Comparison of ENCODE assay signal across 17 mouse cellular contexts in the genomic region with DNA sequence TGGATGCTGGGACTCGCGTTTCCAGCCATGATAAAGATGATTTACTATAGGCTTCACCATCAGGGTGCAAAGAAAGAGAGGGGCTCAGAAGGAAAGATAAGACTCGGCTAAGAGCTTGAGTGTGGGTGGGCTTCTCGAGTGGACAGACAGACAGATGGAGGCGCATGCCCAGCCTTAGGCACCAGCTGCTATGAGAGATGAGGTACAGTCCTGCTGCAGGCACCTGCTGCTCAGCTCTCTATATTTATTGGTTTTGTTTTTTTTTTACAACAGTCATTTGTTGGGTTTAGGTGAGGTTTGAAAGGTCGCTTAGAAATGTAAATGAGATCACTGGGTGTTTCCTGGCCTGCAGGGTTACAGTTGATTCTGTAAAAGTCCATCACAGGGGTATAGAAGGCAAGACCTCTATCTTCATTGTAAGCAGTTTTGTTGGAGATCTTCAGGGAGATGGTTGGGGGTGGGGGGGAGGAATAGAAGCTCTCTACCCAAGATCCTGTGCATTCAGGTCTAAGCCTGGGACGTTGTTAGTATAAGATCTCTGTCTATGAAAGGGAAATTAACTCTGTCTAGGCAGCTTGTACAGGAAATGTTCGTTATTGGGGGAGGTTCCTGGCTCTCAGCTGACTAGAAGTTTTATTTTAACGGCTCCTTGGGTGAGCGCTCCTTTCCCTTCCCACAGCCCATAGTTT. TPM values are rescaled to one million over a fixed set of nuclear protein-coding genes. Genes with fewer than 3 reads are reported as not detected.
DNase-seq lines count a peak whose midpoint lies in the region; ATAC-seq and TF ChIP-seq lines count a peak whose summit lies in the region.
"Had no signal": no experiment of that assay in that cellular context is flagged by ENCODE, and none has a peak within 500 bp of the region (broad histone marks: within the 10 kb centered on the region; RNA-seq: fewer than 3 reads in every experiment).

No protein-coding gene starts in this region.

- peak overlapping the region; percentile 49 for H3K27ac ChIP-seq in heart, embryonic 16.5 days (ENCODE audit: low read length)
- no peak overlapping the region for H3K27ac ChIP-seq in heart, embryonic 11.5 days (ENCODE audit: low read depth, low read length)
- H3K27ac ChIP-seq in ES-Bruce4 (ENCODE audit: insufficient read depth, low read length): no peak overlapping the region
- H3K27ac ChIP-seq in embryonic facial prominence, embryonic 10.5 days (replicated peaks): peak overlapping the region; percentile 32; the same call in 1 of the 2 replicates
- H3K27ac ChIP-seq: hindbrain, embryonic 12.5 days; limb, embryonic 13.5 days; macrophage had no signal

- H3K36me3 ChIP-seq in heart, embryonic 16.5 days (ENCODE audit: control insufficient read depth, insufficient read depth): peaks cover 6% of the 10 kb centered on the region; the same call in 1 of the 2 replicates
- H3K36me3 ChIP-seq in heart, embryonic 11.5 days (ENCODE audit: control insufficient read depth, insufficient read depth, low read length): 0 out of 2 replicates have a peak, but pooled peaks cover 4% of the 10 kb centered on the region
- no peaks in the 10 kb centered on the region for H3K36me3 ChIP-seq in ES-Bruce4 (ENCODE audit: control insufficient read depth, insufficient read depth, low read length, poor library complexity, severe bottlenecking)
- peaks cover 22% of the 10 kb centered on the region for H3K36me3 ChIP-seq in embryonic facial prominence, embryonic 10.5 days (replicated peaks)
- H3K36me3 ChIP-seq: hindbrain, embryonic 12.5 days had no signal

- H3K4me1 ChIP-seq in heart, embryonic 16.5 days (ENCODE audit: control insufficient read depth, insufficient read depth, low read length): peaks cover 43% of the 10 kb centered on the region
- H3K4me1 ChIP-seq in heart, embryonic 11.5 days (ENCODE audit: control insufficient read depth, insufficient read depth, low read length): peaks cover 52% of the 10 kb centered on the region
- peaks cover 4% of the 10 kb centered on the region for H3K4me1 ChIP-seq in ES-Bruce4 (ENCODE audit: control insufficient read depth, insufficient read depth, low read length)
- peaks cover 61% of the 10 kb centered on the region for H3K4me1 ChIP-seq in embryonic facial prominence, embryonic 10.5 days

- intact Hi-C loops in left cerebral cortex, postnatal 36 days (cut with DNase I): no loop called here

- DNase-seq in embryonic facial prominence, embryonic 10.5 days (ENCODE audit: low spot score): no peak
- DNase-seq in ovary, postnatal 14 days (ENCODE audit: low spot score): no peak
- DNase-seq in embryo, embryonic 10.5 days (ENCODE audit: low spot score): no peak
- no peak for DNase-seq in left cerebral cortex, postnatal 36 days (ENCODE audit: low spot score in 2 of 2)
- DNase-seq: cerebellum, adult 11-12 months; gastrocnemius, postnatal 36 days; layer of hippocampus, postnatal 36 days had no signal

- H3K4me3 ChIP-seq in heart, embryonic 16.5 days (ENCODE audit: low read length): no peak overlapping the region
- H3K4me3 ChIP-seq in heart, embryonic 11.5 days (ENCODE audit: low read depth, low read length): no peak overlapping the region
- no peak overlapping the region for H3K4me3 ChIP-seq in ES-Bruce4 (ENCODE audit: low read depth, low read length)
- no peak overlapping the region for H3K4me3 ChIP-seq in embryonic facial prominence, embryonic 10.5 days
- H3K4me3 ChIP-seq: hindbrain, embryonic 12.5 days; limb, embryonic 13.5 days had no signal

- no peak overlapping the region for H3K9ac ChIP-seq in heart, embryonic 16.5 days (ENCODE audit: low read length)
- H3K9ac ChIP-seq in heart, embryonic 11.5 days (ENCODE audit: low read depth, low read length): no peak overlapping the region
- no peak overlapping the region for H3K9ac ChIP-seq in ES-Bruce4 (ENCODE audit: low read depth, poor library complexity, severe bottlenecking)
- H3K9ac ChIP-seq: hindbrain, embryonic 12.5 days; limb, embryonic 13.5 days had no signal

- TF ChIP-seq EP300 in ES-Bruce4 (IDR thresholded peaks at IDR 0.05; ENCODE audit: insufficient read depth, low read depth, low read length): peak; percentile 70; the same call in 1 of the 2 replicates

- no peak for TF ChIP-seq POLR2A in ES-Bruce4 (IDR thresholded peaks at IDR 0.05; ENCODE audit: insufficient read depth, low read length)

- no peak for TF ChIP-seq CTCF in ES-Bruce4 (IDR thresholded peaks at IDR 0.05; ENCODE audit: low read depth, low read length)

- no peaks in the 10 kb centered on the region for H3K9me3 ChIP-seq in heart, embryonic 16.5 days (replicated peaks; ENCODE audit: control insufficient read depth, low read length)
- no peaks in the 10 kb centered on the region for H3K9me3 ChIP-seq in heart, embryonic 11.5 days (replicated peaks; ENCODE audit: control insufficient read depth, low read length)
- no peaks in the 10 kb centered on the region for H3K9me3 ChIP-seq in ES-Bruce4 (replicated peaks; ENCODE audit: control insufficient read depth, insufficient read depth, low read length, poor library complexity, severe bottlenecking)
- H3K9me3 ChIP-seq in embryonic facial prominence, embryonic 10.5 days: no peaks in the 10 kb centered on the region
- H3K9me3 ChIP-seq: hindbrain, embryonic 12.5 days; limb, embryonic 13.5 days had no signal

- 48% methylated on average over 10 of the region's 10 CpGs for WGBS in heart, embryonic 16.5 days
- 45% methylated on average over 10 of the region's 10 CpGs for WGBS in heart, embryonic 11.5 days (ENCODE audit: insufficient replicate concordance)
- 52% methylated on average over 10 of the region's 10 CpGs for WGBS in embryonic facial prominence, embryonic 10.5 days

- H3K4me2 ChIP-seq in heart, embryonic 16.5 days (ENCODE audit: low read depth, low read length): no peak overlapping the region
- no peak overlapping the region for H3K4me2 ChIP-seq in heart, embryonic 11.5 days
- H3K4me2 ChIP-seq: hindbrain, embryonic 12.5 days; limb, embryonic 13.5 days had no signal

- no peaks in the 10 kb centered on the region for H3K27me3 ChIP-seq in heart, embryonic 16.5 days (ENCODE audit: control insufficient read depth, insufficient read depth, low read length)
- no peaks in the 10 kb centered on the region for H3K27me3 ChIP-seq in heart, embryonic 11.5 days (ENCODE audit: control insufficient read depth, insufficient read depth, low read length)
- no peaks in the 10 kb centered on the region for H3K27me3 ChIP-seq in ES-Bruce4 (ENCODE audit: control insufficient read depth, insufficient read depth, low read length, poor library complexity, severe bottlenecking)
- no peaks in the 10 kb centered on the region for H3K27me3 ChIP-seq in embryonic facial prominence, embryonic 10.5 days (replicated peaks; ENCODE audit: low read depth, poor library complexity, severe bottlenecking)
- H3K27me3 ChIP-seq: CH12.LX; hindbrain, embryonic 12.5 days; limb, embryonic 13.5 days had no signal

- no peak for ATAC-seq in heart, embryonic 16.5 days (replicated peaks; ENCODE audit: extremely low read depth, insufficient read depth, low FRiP score)
- no peak for ATAC-seq in heart, embryonic 11.5 days (replicated peaks; ENCODE audit: insufficient number of reproducible peaks, low FRiP score, low TSS enrichment)
- ATAC-seq in megakaryocyte-erythroid progenitor cell, adult 5-6 weeks (replicated peaks; ENCODE audit: low FRiP score, low TSS enrichment, poor library complexity, severe bottlenecking): peak; percentile 5; the same call in 1 of the 2 replicates
- ATAC-seq: forebrain, embryonic 14.5 days had no signal

RNA-seq across cellular contexts. Expression of gene Eef2k, which starts 18.3 kb away (rescaled TPM):
- polyA plus RNA-seq in heart, embryonic 16.5 days (2015; fragmentation: Nextera tagmentation; extraction: Ambion mirVana): 35.8 and 42.5 TPM in 2 replicates
- 5.0 and 7.9 TPM in 2 replicates for polyA plus RNA-seq in heart, embryonic 11.5 days (2014; fragmentation: Nextera tagmentation; extraction: Ambion mirVana)
- 9.3 and 11.3 TPM in 2 replicates for polyA plus RNA-seq in ES-Bruce4 (2011; ENCODE audit: insufficient read depth, insufficient read length, low read depth, missing spikeins)
- polyA plus RNA-seq in embryonic facial prominence, embryonic 10.5 days (2016; fragmentation: Nextera tagmentation; extraction: Ambion mirVana): 33.8 and 34.5 TPM in 2 replicates
- total RNA-seq in megakaryocyte-erythroid progenitor cell, adult 5-6 weeks (2014; fragmentation: Nextera tagmentation): 42.3 and 63.0 TPM in 2 replicates
- total RNA-seq in megakaryocyte-erythroid progenitor cell, adult 5-6 weeks (2017): 49.9 and 52.6 TPM in 2 replicates
- 10 to 100 TPM; 27.9 to 32.0 TPM for total RNA-seq in left cerebral cortex, postnatal 36 days (2021)

RNA-seq across cellular contexts. Expression of gene Gm5737, which starts 48.8 kb away (rescaled TPM):
- not detected in 2 replicates for polyA plus RNA-seq in heart, embryonic 16.5 days (2015; fragmentation: Nextera tagmentation; extraction: Ambion mirVana)
- not detected in 2 replicates for polyA plus RNA-seq in heart, embryonic 11.5 days (2014; fragmentation: Nextera tagmentation; extraction: Ambion mirVana)
- polyA plus RNA-seq in ES-Bruce4 (2011; ENCODE audit: insufficient read depth, insufficient read length, low read depth, missing spikeins): not detected in 2 replicates
- not detected in 2 replicates for polyA plus RNA-seq in embryonic facial prominence, embryonic 10.5 days (2016; fragmentation: Nextera tagmentation; extraction: Ambion mirVana)
- total RNA-seq in megakaryocyte-erythroid progenitor cell, adult 5-6 weeks (2014; fragmentation: Nextera tagmentation): not detected in 2 replicates
- not detected in 2 replicates for total RNA-seq in megakaryocyte-erythroid progenitor cell, adult 5-6 weeks (2017)
- not detected for total RNA-seq in left cerebral cortex, postnatal 36 days (2021)
- total RNA-seq: adrenal gland, adult 18-20 months; CH12.LX; layer of hippocampus, postnatal 36 days had no signal
- polyA plus RNA-seq: forebrain, embryonic 14.5 days; hindbrain, embryonic 12.5 days; limb, embryonic 13.5 days; macrophage had no signal

RNA-seq across cellular contexts. Expression of gene Polr3e, which starts 56.6 kb away (rescaled TPM):
- polyA plus RNA-seq in heart, embryonic 16.5 days (2015; fragmentation: Nextera tagmentation; extraction: Ambion mirVana): 21.4 and 22.1 TPM in 2 replicates
- polyA plus RNA-seq in heart, embryonic 11.5 days (2014; fragmentation: Nextera tagmentation; extraction: Ambion mirVana): 15.0 and 15.6 TPM in 2 replicates
- polyA plus RNA-seq in ES-Bruce4 (2011; ENCODE audit: insufficient read depth, insufficient read length, low read depth, missing spikeins): 35.6 and 36.0 TPM in 2 replicates
- polyA plus RNA-seq in embryonic facial prominence, embryonic 10.5 days (2016; fragmentation: Nextera tagmentation; extraction: Ambion mirVana): 42.9 and 44.8 TPM in 2 replicates
- total RNA-seq in megakaryocyte-erythroid progenitor cell, adult 5-6 weeks (2014; fragmentation: Nextera tagmentation): 36.0 and 40.6 TPM in 2 replicates
- total RNA-seq in megakaryocyte-erythroid progenitor cell, adult 5-6 weeks (2017): 32.4 and 36.6 TPM in 2 replicates
- 10 to 100 TPM; 27.8 to 28.0 TPM for total RNA-seq in left cerebral cortex, postnatal 36 days (2021)

Comparison
In these comparisons a context has a peak if more than half of its experiments do, and no peak if none do; other contexts are left out.
1. H3K27ac ChIP-seq: peak in heart, embryonic 16.5 days (single experiment) and embryonic facial prominence, embryonic 10.5 days (single experiment); none in heart, embryonic 11.5 days (single experiment) and ES-Bruce4 (single experiment).